Mouse (Mus musculus): Measurements from ENCODE around the gene Tmc3.
A peak's percentile ranks its signal among the peaks of the same experiment; 100 is the strongest.

Gene Tmc3

GRCm38 (mm10) chr7:83584639-83585471, at the start of gene Tmc3:
Gene Tmc3 (plus strand): TSS chr7:83584927.
- ATAC-seq (ENCODE audit: insufficient number of reproducible peaks, low FRiP score, low TSS enrichment), result peak; percentile 89

GRCm38 (mm10) chr7:83541536-83542169, 43.1 kb upstream of the Tmc3 start:
- ATAC-seq (ENCODE audit: insufficient number of reproducible peaks, low FRiP score, low TSS enrichment), result no peak

GRCm38 (mm10) chr7:83548686-83549352, 35.9 kb upstream of the Tmc3 start:
- no peak for ATAC-seq (ENCODE audit: insufficient number of reproducible peaks, low FRiP score, low TSS enrichment)

GRCm38 (mm10) chr7:83549353-83549774, 35.4 kb upstream of the Tmc3 start:
- ATAC-seq (ENCODE audit: insufficient number of reproducible peaks, low FRiP score, low TSS enrichment), result no peak

GRCm38 (mm10) chr7:83549951-83550407, 34.7 kb upstream of the Tmc3 start:
- no peak for ATAC-seq (ENCODE audit: insufficient number of reproducible peaks, low FRiP score, low TSS enrichment)

GRCm38 (mm10) chr7:83554477-83554876, 30.2 kb upstream of the Tmc3 start:
- ATAC-seq (ENCODE audit: insufficient number of reproducible peaks, low FRiP score, low TSS enrichment), result no peak

- no peak for ATAC-seq (ENCODE audit: insufficient number of reproducible peaks, low FRiP score, low TSS enrichment)
Observed at GRCm38 (mm10) chr7:83556488-83556887, 28.2 kb upstream of the Tmc3 start.

- no peak for ATAC-seq (ENCODE audit: insufficient number of reproducible peaks, low FRiP score, low TSS enrichment)
Observed at GRCm38 (mm10) chr7:83558741-83559280, 25.9 kb upstream of the Tmc3 start.

- no peak for ATAC-seq (ENCODE audit: insufficient number of reproducible peaks, low FRiP score, low TSS enrichment)
Observed at GRCm38 (mm10) chr7:83559495-83559894, 25.2 kb upstream of the Tmc3 start.

- ATAC-seq (ENCODE audit: insufficient number of reproducible peaks, low FRiP score, low TSS enrichment), result no peak
Observed at GRCm38 (mm10) chr7:83561849-83562248, 22.9 kb upstream of the Tmc3 start.

- no peak for ATAC-seq (ENCODE audit: insufficient number of reproducible peaks, low FRiP score, low TSS enrichment)
Observed at GRCm38 (mm10) chr7:83564635-83565291, 20.0 kb upstream of the Tmc3 start.

GRCm38 (mm10) chr7:83565976-83566375, 18.8 kb upstream of the Tmc3 start:
- ATAC-seq (ENCODE audit: insufficient number of reproducible peaks, low FRiP score, low TSS enrichment), result no peak

GRCm38 (mm10) chr7:83567841-83568500, 16.8 kb upstream of the Tmc3 start:
- peak; percentile 50 for ATAC-seq (ENCODE audit: insufficient number of reproducible peaks, low FRiP score, low TSS enrichment)

GRCm38 (mm10) chr7:83568815-83569214, 15.9 kb upstream of the Tmc3 start:
- ATAC-seq (ENCODE audit: insufficient number of reproducible peaks, low FRiP score, low TSS enrichment), result peak; percentile 84

GRCm38 (mm10) chr7:83569436-83569835, 15.3 kb upstream of the Tmc3 start:
- no peak for ATAC-seq (ENCODE audit: insufficient number of reproducible peaks, low FRiP score, low TSS enrichment)

- no peak for ATAC-seq (ENCODE audit: insufficient number of reproducible peaks, low FRiP score, low TSS enrichment)
Observed at GRCm38 (mm10) chr7:83571077-83571476, 13.7 kb upstream of the Tmc3 start.

GRCm38 (mm10) chr7:83571901-83572300, 12.8 kb upstream of the Tmc3 start:
- no peak for ATAC-seq (ENCODE audit: insufficient number of reproducible peaks, low FRiP score, low TSS enrichment)

- ATAC-seq (ENCODE audit: insufficient number of reproducible peaks, low FRiP score, low TSS enrichment), result no peak
Observed at GRCm38 (mm10) chr7:83572451-83572850, 12.3 kb upstream of the Tmc3 start.

GRCm38 (mm10) chr7:83580946-83581345, 3.8 kb upstream of the Tmc3 start:
- no peak for ATAC-seq (ENCODE audit: insufficient number of reproducible peaks, low FRiP score, low TSS enrichment)

- no peak for ATAC-seq (ENCODE audit: insufficient number of reproducible peaks, low FRiP score, low TSS enrichment)
Observed at GRCm38 (mm10) chr7:83594056-83594455, 9.3 kb downstream of the Tmc3 start.
